Mouse (Mus musculus) midbrain, embryonic 12.5 days (tissue): ENCODE results near the gene Fas. TPM values are rescaled to one million over a fixed set of nuclear protein-coding genes. Genes with fewer than 3 reads are reported as not detected.
A peak's percentile ranks its signal among the peaks of the same experiment; 100 is the strongest.

Source experiments
- ATAC-seq: fragments of 200-750 bp; cut with Nextera tagmentation; 2 replicates; pipeline ENCODE4 v1.8.0; 2017; ENCODE audit warnings: low read depth, moderate TSS enrichment, moderate library complexity; ENCODE audit not compliant: low FRiP score
- H3K27ac ChIP-seq: fragments of 300-500 bp; sonication (generic); replicated peaks from 2 replicates; pipeline ENCODE4 v1.5.1; 2016; ENCODE audit warnings: mild to moderate bottlenecking
- H3K27me3 ChIP-seq: fragments of 300-500 bp; sonication (generic); 2 replicates; pipeline ENCODE4 v1.6.1; 2016; ENCODE audit warnings: mild to moderate bottlenecking
- H3K36me3 ChIP-seq: fragments of 300-500 bp; sonication (generic); 2 replicates; pipeline ENCODE4 v1.6.1; 2016
- H3K4me1 ChIP-seq: fragments of 300-500 bp; sonication (generic); 2 replicates; pipeline ENCODE4 v1.6.1; 2016
- H3K4me2 ChIP-seq: fragments of 300-500 bp; sonication (generic); replicated peaks from 2 replicates; pipeline ENCODE4 v1.6.1; 2016; ENCODE audit warnings: mild to moderate bottlenecking, moderate library complexity
- H3K4me3 ChIP-seq: fragments of 300-500 bp; sonication (generic); 2 replicates; pipeline ENCODE4 v1.5.1; 2016; ENCODE audit warnings: mild to moderate bottlenecking
- H3K9ac ChIP-seq: fragments of 300-500 bp; sonication (generic); replicated peaks from 2 replicates; pipeline ENCODE4 v1.6.1; 2016; ENCODE audit warnings: mild to moderate bottlenecking, moderate library complexity
- H3K9me3 ChIP-seq: fragments of 300-500 bp; sonication (generic); 2 replicates; pipeline ENCODE4 v1.6.1; 2016; ENCODE audit warnings: mild to moderate bottlenecking
- WGBS: fragments of 180-500 bp; shearing (Covaris S2); methylation state at CpG from one replicate; pipeline ENCODE4 v1.1.7; 2016; 5-methylcytosine and 5-hydroxymethylcytosine counted together
- polyA plus RNA-seq: library from polyadenylated mRNA; unstranded; fragments of >200 nt; fragmentation: Nextera tagmentation; extraction: Ambion mirVana; gene quantifications from 2 replicates; pipeline ENCODE4 v1.2.1, GENCODE M21; 2016

Gene Fas
- polyA plus RNA-seq = 0.65 and 0.82 TPM in 2 replicates

- peak; percentile 92 for ATAC-seq
- no peak within 1 kb of the TSS for H3K27ac ChIP-seq
Observed at GRCm38 (mm10) chr19:34289948-34290789, at the start of gene Fas. TSS of gene Fas (plus strand) at chr19:34290666.

DNA sequence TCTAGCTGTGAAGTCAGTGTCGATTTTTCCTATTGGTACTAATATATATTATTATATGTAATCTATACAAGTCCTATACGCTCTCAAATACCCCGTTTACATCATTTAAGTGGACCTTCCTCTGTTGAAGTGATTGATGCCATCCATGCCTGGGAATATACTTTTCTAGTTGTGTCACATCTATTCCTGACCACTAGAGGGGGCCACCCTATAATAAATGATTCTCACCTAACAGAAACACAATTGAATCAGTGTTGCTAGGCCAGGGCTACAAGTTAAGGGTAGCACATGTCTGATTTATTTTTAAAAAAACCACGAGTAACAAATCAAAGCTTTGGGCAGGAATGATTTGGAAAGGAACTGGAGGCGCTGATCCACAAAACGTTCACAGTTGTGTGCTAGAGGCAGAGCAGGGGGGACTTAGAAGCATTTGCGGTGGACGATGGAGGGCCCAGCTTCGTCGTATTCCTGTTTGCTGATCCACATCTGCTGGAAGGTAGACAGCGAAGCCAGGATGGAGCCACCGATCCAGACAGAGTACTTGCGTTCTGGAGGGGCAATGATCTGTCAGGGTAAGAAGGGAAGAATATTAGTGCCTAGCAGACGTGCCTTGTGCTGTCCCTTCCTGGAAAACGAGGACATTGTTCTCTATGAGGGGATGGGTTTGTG lies 49.1 kb upstream of the Fas start:
- H3K27me3 ChIP-seq = no peaks in the 10 kb centered on the region; the same call in 1 of the 2 replicates
- H3K36me3 ChIP-seq = no peaks in the 10 kb centered on the region
- ATAC-seq = peak; percentile 41; the same call in 1 of the 2 replicates
- no peaks in the 10 kb centered on the region for H3K9me3 ChIP-seq
- H3K27ac ChIP-seq = no peak overlapping the region
- H3K4me1 ChIP-seq = no peaks in the 10 kb centered on the region
- no peak overlapping the region for H3K9ac ChIP-seq
- no peak overlapping the region for H3K4me2 ChIP-seq
- WGBS = 64% methylated on average over 15 of the region's 15 CpGs
- no peak overlapping the region for H3K4me3 ChIP-seq

More at GRCm38 (mm10) chr19:34289948-34290789, at the start of gene Fas:
- Histone ChIP-seq H3K36me3 (no peaks in the 10 kb centered on the region), H3K4me3 (peak within 1 kb of the TSS; percentile 35), H3K9ac (0 out of 2 replicates have a peak within 1 kb of the TSS, but pooled peaks have one; percentile 34), H3K9me3 (no peaks in the 10 kb centered on the region), H3K4me1 (peaks cover 11% of the 10 kb centered on the region; the same call in 1 of the 2 replicates), H3K4me2 (peak within 1 kb of the TSS; percentile 61), H3K27me3 (peaks cover 20% of the 10 kb centered on the region; the same call in 1 of the 2 replicates)
- WGBS = 5% methylated on average over 19 of the region's 19 CpGs

DNA sequence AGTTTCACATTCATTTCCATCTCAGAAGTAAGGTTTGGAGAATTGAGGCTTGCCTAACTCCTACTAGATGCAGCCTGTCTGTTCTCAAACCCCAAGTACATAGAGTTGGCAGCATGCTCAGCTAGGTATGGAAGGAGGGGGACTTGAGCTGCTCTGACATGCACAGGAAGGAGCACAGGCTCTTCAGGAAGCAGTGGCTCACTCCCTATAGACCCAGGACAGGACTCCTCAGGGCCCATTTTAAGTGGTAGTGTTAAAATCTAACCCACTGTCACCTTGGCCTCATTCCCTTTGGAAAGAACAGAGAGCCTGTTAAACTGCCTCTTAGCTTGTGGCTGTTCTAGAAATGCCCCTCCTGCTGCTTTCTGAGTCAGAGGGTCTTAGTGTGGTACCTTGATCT lies 47.5 kb upstream of the Fas start:
- no peaks in the 10 kb centered on the region for H3K4me1 ChIP-seq
- ATAC-seq = no peak
- H3K27me3 ChIP-seq = no peaks in the 10 kb centered on the region; the same call in 1 of the 2 replicates

DNA sequence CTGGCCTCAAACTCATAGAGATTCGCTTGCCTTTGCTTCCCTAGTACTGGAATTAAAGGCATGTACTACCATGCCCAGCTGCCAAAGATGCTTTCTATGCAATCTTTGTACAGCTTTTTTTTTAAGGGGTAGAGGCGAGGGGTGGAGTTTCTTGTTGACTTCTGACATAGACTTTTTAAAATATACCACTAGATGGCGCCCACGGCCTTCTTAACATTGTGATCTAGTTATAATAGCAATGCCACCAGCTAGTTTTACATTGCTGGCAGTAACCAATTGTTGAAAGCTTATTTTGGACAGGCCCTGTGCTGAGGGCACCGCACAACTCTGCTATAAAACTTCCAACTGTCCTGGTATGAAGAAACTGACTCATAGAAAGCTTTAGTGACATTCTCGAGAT lies 46.4 kb upstream of the Fas start:
- Histone ChIP-seq H3K36me3 (no peaks in the 10 kb centered on the region), H3K4me2 (no peak overlapping the region), H3K4me3 (no peak overlapping the region), H3K27ac (no peak overlapping the region), H3K9ac (no peak overlapping the region), H3K9me3 (no peaks in the 10 kb centered on the region), H3K27me3 (no peaks in the 10 kb centered on the region; the same call in 1 of the 2 replicates), H3K4me1 (no peaks in the 10 kb centered on the region)
- 21% methylated on average over 6 of the region's 6 CpGs for WGBS
- no peak for ATAC-seq

More for the DNA sequence above, 47.5 kb upstream of the Fas start:
- no peak overlapping the region for H3K9ac ChIP-seq
- no peaks in the 10 kb centered on the region for H3K9me3 ChIP-seq
- H3K4me3 ChIP-seq = no peak overlapping the region
- H3K27ac ChIP-seq = no peak overlapping the region
- no peak overlapping the region for H3K4me2 ChIP-seq
- no peaks in the 10 kb centered on the region for H3K36me3 ChIP-seq

DNA sequence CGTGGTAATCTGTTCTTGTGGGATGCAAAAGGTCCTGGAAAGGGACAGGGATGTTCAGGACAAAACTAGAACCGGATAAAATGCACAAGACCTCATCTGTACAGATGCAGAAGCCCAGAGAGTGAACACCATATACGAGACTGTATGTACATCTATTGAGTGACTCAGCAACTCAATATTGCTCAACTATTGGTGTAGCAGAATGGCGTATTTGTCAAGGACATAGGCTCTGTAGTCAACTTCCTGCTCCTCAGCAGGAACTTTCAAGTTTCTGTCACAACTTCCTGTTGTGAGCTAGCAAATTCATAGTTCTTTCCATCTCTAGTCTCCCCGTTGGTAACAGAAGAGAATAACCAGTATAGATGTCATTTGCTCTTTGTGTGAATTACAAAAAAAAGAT lies 41.9 kb upstream of the Fas start:
- Histone ChIP-seq H3K4me3 (no peak overlapping the region), H3K9me3 (no peaks in the 10 kb centered on the region), H3K36me3 (no peaks in the 10 kb centered on the region), H3K4me2 (no peak overlapping the region), H3K27ac (no peak overlapping the region), H3K9ac (no peak overlapping the region), H3K4me1 (no peaks in the 10 kb centered on the region), H3K27me3 (no peaks in the 10 kb centered on the region)
- 81% methylated on average over 5 of the region's 5 CpGs for WGBS
- ATAC-seq = no peak

DNA sequence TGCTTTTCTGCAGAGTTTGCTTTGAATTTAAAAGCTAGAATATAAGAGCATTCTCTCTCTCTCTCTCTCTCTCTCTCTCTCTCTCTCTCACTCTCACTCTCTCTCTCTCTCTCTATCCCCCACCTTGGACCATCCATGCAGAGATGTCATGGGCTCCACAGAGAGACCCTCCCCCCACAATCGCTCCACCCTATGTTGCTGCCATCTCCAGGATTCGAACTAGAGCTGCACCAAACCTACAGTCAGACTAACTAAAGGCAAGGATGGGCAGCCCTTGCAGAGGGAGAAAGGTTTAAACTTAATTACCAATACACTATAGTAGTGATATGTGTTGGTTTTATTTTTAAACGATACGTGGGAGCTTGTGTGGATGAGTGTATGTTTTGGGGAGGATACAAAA lies 39.8 kb upstream of the Fas start:
- no peaks in the 10 kb centered on the region for H3K4me1 ChIP-seq
- H3K27ac ChIP-seq = no peak overlapping the region
- ATAC-seq = no peak
- no peaks in the 10 kb centered on the region for H3K36me3 ChIP-seq
- 82% methylated on average over 4 of the region's 4 CpGs for WGBS
- no peak overlapping the region for H3K4me3 ChIP-seq
- no peaks in the 10 kb centered on the region for H3K27me3 ChIP-seq
- H3K9me3 ChIP-seq = no peaks in the 10 kb centered on the region
- no peak overlapping the region for H3K4me2 ChIP-seq
- H3K9ac ChIP-seq = no peak overlapping the region

GRCm38 (mm10) chr19:34251900-34252299 lies 38.6 kb upstream of the Fas start:
- no peak for ATAC-seq
- no peak overlapping the region for H3K4me3 ChIP-seq
- H3K4me1 ChIP-seq = no peaks in the 10 kb centered on the region
- WGBS = 88% methylated on average over 2 of the region's 2 CpGs
- H3K9me3 ChIP-seq = no peaks in the 10 kb centered on the region
- H3K36me3 ChIP-seq = no peaks in the 10 kb centered on the region
- no peak overlapping the region for H3K4me2 ChIP-seq
- no peaks in the 10 kb centered on the region for H3K27me3 ChIP-seq
- no peak overlapping the region for H3K27ac ChIP-seq
- no peak overlapping the region for H3K9ac ChIP-seq

GRCm38 (mm10) chr19:34252450-34252849 lies 38.0 kb upstream of the Fas start:
- no peak for ATAC-seq

GRCm38 (mm10) chr19:34254101-34254879 lies 36.2 kb upstream of the Fas start:
- Histone ChIP-seq H3K4me1 (no peaks in the 10 kb centered on the region), H3K27ac (no peak overlapping the region), H3K36me3 (no peaks in the 10 kb centered on the region), H3K27me3 (no peaks in the 10 kb centered on the region), H3K9ac (no peak overlapping the region), H3K4me2 (no peak overlapping the region), H3K4me3 (no peak overlapping the region), H3K9me3 (no peaks in the 10 kb centered on the region)
- 53% methylated on average over 14 of the region's 14 CpGs for WGBS
- no peak for ATAC-seq

More at GRCm38 (mm10) chr19:34252450-34252849, 38.0 kb upstream of the Fas start:
- Histone ChIP-seq H3K4me2 (no peak overlapping the region), H3K27me3 (no peaks in the 10 kb centered on the region), H3K36me3 (no peaks in the 10 kb centered on the region), H3K9ac (no peak overlapping the region), H3K27ac (no peak overlapping the region), H3K4me1 (no peaks in the 10 kb centered on the region), H3K4me3 (no peak overlapping the region), H3K9me3 (no peaks in the 10 kb centered on the region)
- 83% methylated on average over 9 of the region's 9 CpGs for WGBS

GRCm38 (mm10) chr19:34254880-34255681 lies 35.4 kb upstream of the Fas start, which contains the start of gene Acta2:
TSS of gene Acta2 (minus strand) at chr19:34255590.
- no peak within 1 kb of the TSS for H3K4me2 ChIP-seq
- no peak within 1 kb of the TSS for H3K4me3 ChIP-seq
- WGBS = 68% methylated on average over 16 of the region's 16 CpGs
- no peaks in the 10 kb centered on the region for H3K36me3 ChIP-seq
- H3K4me1 ChIP-seq = no peaks in the 10 kb centered on the region
- ATAC-seq = no peak
- no peak within 1 kb of the TSS for H3K27ac ChIP-seq
- no peak within 1 kb of the TSS for H3K9ac ChIP-seq
- H3K27me3 ChIP-seq = no peaks in the 10 kb centered on the region
- H3K9me3 ChIP-seq = no peaks in the 10 kb centered on the region

DNA sequence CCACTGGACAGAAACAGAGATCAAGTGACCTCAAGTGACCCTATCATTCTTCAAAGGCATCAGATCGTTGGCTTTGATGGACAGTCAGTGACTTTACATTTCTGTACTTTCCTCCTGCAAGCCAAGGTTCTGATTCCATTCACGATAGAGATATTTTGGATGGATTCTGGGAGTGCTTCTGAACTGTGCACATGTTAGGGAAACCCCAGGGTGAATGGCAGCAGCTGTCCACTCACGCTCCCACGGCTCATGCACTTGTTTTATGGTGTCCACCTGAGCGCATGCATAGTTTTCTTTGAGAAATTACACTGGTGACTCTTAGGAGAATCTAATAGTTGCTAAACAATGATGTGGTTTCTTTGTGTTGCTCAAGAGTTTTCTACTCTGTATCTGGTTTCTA lies 34.3 kb upstream of the Fas start:
- no peak overlapping the region for H3K27ac ChIP-seq
- WGBS = 81% methylated on average over 5 of the region's 5 CpGs
- H3K9ac ChIP-seq = no peak overlapping the region
- no peak for ATAC-seq
- no peaks in the 10 kb centered on the region for H3K36me3 ChIP-seq
- H3K4me2 ChIP-seq = no peak overlapping the region
- no peaks in the 10 kb centered on the region for H3K27me3 ChIP-seq
- no peaks in the 10 kb centered on the region for H3K4me1 ChIP-seq
- no peaks in the 10 kb centered on the region for H3K9me3 ChIP-seq
- H3K4me3 ChIP-seq = no peak overlapping the region
